Mouse (Mus musculus): ENCODE results near the gene Bcl2a1d.
"Not testable (repeated sequence)": the region's sequence is repeated elsewhere in the genome, so short reads cannot be mapped to it uniquely, and the experiment has no call there.

Gene Bcl2a1d

GRCm38 (mm10) chr9:88731728-88732127 is at the start of gene Bcl2a1d:
TSS of gene Bcl2a1d (minus strand) at chr9:88731914.
- not testable (repeated sequence) for DNase-seq (ENCODE audit: low spot score)

GRCm38 (mm10) chr9:88770239-88770638 is 38.5 kb upstream of the Bcl2a1d start:
- not testable (repeated sequence) for DNase-seq (ENCODE audit: low spot score)

GRCm38 (mm10) chr9:88769470-88769869 is 37.8 kb upstream of the Bcl2a1d start:
- not testable (repeated sequence) for DNase-seq (ENCODE audit: low spot score)

GRCm38 (mm10) chr9:88746687-88747086 is 15.0 kb upstream of the Bcl2a1d start:
- not testable (repeated sequence) for DNase-seq (ENCODE audit: low spot score)

GRCm38 (mm10) chr9:88746046-88746445 is 14.3 kb upstream of the Bcl2a1d start:
- DNase-seq (ENCODE audit: low spot score) = not testable (repeated sequence)

- not testable (repeated sequence) for DNase-seq (ENCODE audit: low spot score)
These were observed 3.6 kb upstream of the Bcl2a1d start for GRCm38 (mm10) chr9:88735289-88735688.

- DNase-seq (ENCODE audit: low spot score) = not testable (repeated sequence)
These were observed 1.5 kb upstream of the Bcl2a1d start for GRCm38 (mm10) chr9:88733182-88733581.

- not testable (repeated sequence) for DNase-seq (ENCODE audit: low spot score)
These were observed 620 bp upstream of the Bcl2a1d start for GRCm38 (mm10) chr9:88732334-88732733.

- DNase-seq (ENCODE audit: low spot score) = not testable (repeated sequence)
These were observed 3.4 kb downstream of the Bcl2a1d start for GRCm38 (mm10) chr9:88728311-88728710.

- not testable (repeated sequence) for DNase-seq (ENCODE audit: low spot score)
These were observed 10.1 kb downstream of the Bcl2a1d start for GRCm38 (mm10) chr9:88721628-88722027.

GRCm38 (mm10) chr9:88719989-88720537 is 11.7 kb downstream of the Bcl2a1d start, which contains the start of gene Mthfsl:
TSS of gene Mthfsl (minus strand) at chr9:88720296.
- peak; percentile 48 for DNase-seq (ENCODE audit: low spot score)

- DNase-seq (ENCODE audit: low spot score) = peak; percentile 49
These were observed 12.4 kb downstream of the Bcl2a1d start for GRCm38 (mm10) chr9:88719073-88719921.

- DNase-seq (ENCODE audit: low spot score) = not testable (repeated sequence)
These were observed 13.1 kb downstream of the Bcl2a1d start for GRCm38 (mm10) chr9:88718593-88718992.

GRCm38 (mm10) chr9:88718140-88718539 is 13.6 kb downstream of the Bcl2a1d start:
- peak; percentile 23 for DNase-seq (ENCODE audit: low spot score)

GRCm38 (mm10) chr9:88714515-88714914 is 17.2 kb downstream of the Bcl2a1d start:
- DNase-seq (ENCODE audit: low spot score) = not testable (repeated sequence)

- DNase-seq (ENCODE audit: low spot score) = not testable (repeated sequence)
These were observed 19.5 kb downstream of the Bcl2a1d start for GRCm38 (mm10) chr9:88712164-88712749.

- not testable (repeated sequence) for DNase-seq (ENCODE audit: low spot score)
These were observed 20.7 kb downstream of the Bcl2a1d start for GRCm38 (mm10) chr9:88710910-88711438.

- not testable (repeated sequence) for DNase-seq (ENCODE audit: low spot score)
These were observed 21.3 kb downstream of the Bcl2a1d start for GRCm38 (mm10) chr9:88710439-88710838.

GRCm38 (mm10) chr9:88709794-88710193 is 21.9 kb downstream of the Bcl2a1d start:
- DNase-seq (ENCODE audit: low spot score) = not testable (repeated sequence)

- DNase-seq (ENCODE audit: low spot score) = no peak
These were observed 22.4 kb downstream of the Bcl2a1d start for GRCm38 (mm10) chr9:88709304-88709703.

- DNase-seq (ENCODE audit: low spot score) = no peak
These were observed 25.0 kb downstream of the Bcl2a1d start for GRCm38 (mm10) chr9:88706700-88707099.

- DNase-seq (ENCODE audit: low spot score) = not testable (repeated sequence)
These were observed 26.6 kb downstream of the Bcl2a1d start for GRCm38 (mm10) chr9:88705157-88705556.

Measured in MN1 (cell line).